Mouse (Mus musculus) ES-E14 (cell line): ENCODE data around the gene Cxadr. TPM values are rescaled to one million over a fixed set of nuclear protein-coding genes. Genes with fewer than 3 reads are reported as not detected.

Experiments used
- DNase-seq: peaks from one replicate; pipeline ENCODE4 v3.0.0-alpha.2; 2013; ENCODE audit warnings: low read depth, low spot score
- H3K27ac ChIP-seq: 2 replicates; pipeline ENCODE4 v1.5.1; 2012; ENCODE audit warnings: low read depth, mild to moderate bottlenecking, low read length, moderate library complexity, mixed read lengths; ENCODE audit not compliant: poor library complexity, insufficient read depth, severe bottlenecking
- H3K36me3 ChIP-seq: 2 replicates; pipeline ENCODE4 v1.6.1; 2012; ENCODE audit warnings: mild to moderate bottlenecking, low read length, moderate library complexity, mixed read lengths; ENCODE audit not compliant: control insufficient read depth, poor library complexity, insufficient read depth, severe bottlenecking
- H3K4me1 ChIP-seq, 2 experiments: fragments of 150-350 bp in 1 of 2; sonication (generic) in 1 of 2; 2 replicates each; pipeline ENCODE4 v1.6.1; 2012; ENCODE audit warnings: low read length in 2 of 2, mild to moderate bottlenecking in 1 of 2, mixed read lengths in 1 of 2; ENCODE audit not compliant: control insufficient read depth in 2 of 2, insufficient read depth in 2 of 2, poor library complexity in 1 of 2
- H3K4me3 ChIP-seq, 2 experiments: fragments of 150-350 bp in 1 of 2; sonication (generic) in 1 of 2; 2 replicates each; pipeline ENCODE4 v1.5.1; 2012; ENCODE audit warnings: low read length in 2 of 2, low read depth in 1 of 2, mild to moderate bottlenecking in 1 of 2, mixed read lengths in 1 of 2; ENCODE audit not compliant: insufficient read depth in 1 of 2, poor library complexity in 1 of 2, severe bottlenecking in 1 of 2
- H3K9ac ChIP-seq: 2 replicates; pipeline ENCODE4 v1.6.1; 2012; ENCODE audit warnings: low read depth, mild to moderate bottlenecking, low read length, mixed read lengths; ENCODE audit not compliant: poor library complexity, insufficient read depth, severe bottlenecking
- H3K9me3 ChIP-seq: fragments of 150-350 bp; sonication (generic); 2 replicates; pipeline ENCODE4 v1.6.1; 2012; ENCODE audit warnings: low read depth, mild to moderate bottlenecking, low read length; ENCODE audit not compliant: control insufficient read depth, insufficient read depth
- CHD2 ChIP-seq: IDR thresholded peaks from 2 replicates; pipeline ENCODE4 v1.6.1; 2014; ENCODE audit warnings: mild to moderate bottlenecking, low read depth, low read length, inconsistent platforms
- HCFC1 ChIP-seq: IDR thresholded peaks from 2 replicates; pipeline ENCODE4 v1.6.1; 2012; ENCODE audit warnings: low read length, inconsistent platforms, borderline replicate concordance; ENCODE audit not compliant: insufficient read depth
- MAFK ChIP-seq: IDR thresholded peaks from 2 replicates; pipeline ENCODE4 v1.6.1; 2014; ENCODE audit warnings: mild to moderate bottlenecking, low read depth, low read length, inconsistent platforms; ENCODE audit not compliant: insufficient read depth
- ZC3H11A ChIP-seq: IDR thresholded peaks from 2 replicates; pipeline ENCODE4 v1.6.1; 2012; ENCODE audit warnings: low read depth, mild to moderate bottlenecking, inconsistent platforms, low read length, borderline replicate concordance
- ZNF384 ChIP-seq: IDR thresholded peaks from 2 replicates; pipeline ENCODE4 v1.6.1; 2012; ENCODE audit warnings: low read depth, low read length, inconsistent platforms
- in situ Hi-C, 2 experiments: fragments of 600-800 bp; cut with MboI; formaldehyde crosslinking; loops; one replicate each; pipeline ENCODE4 v1.15.1; 2025; ENCODE audit warnings: low sequenced_read_pairs in 2 of 2, inconsistent platforms in 1 of 2; ENCODE audit not compliant: unreplicated experiment in 2 of 2
- total RNA-seq: library from RNA; depleted of rRNA; stranded (reverse); fragments of 300-350 nt; gene quantifications from 2 replicates; pipeline ENCODE4 v1.2.3, GENCODE M21; 2012

Cxadr gene
- total RNA-seq, 1 experiment = 31.0 TPM

DNA sequence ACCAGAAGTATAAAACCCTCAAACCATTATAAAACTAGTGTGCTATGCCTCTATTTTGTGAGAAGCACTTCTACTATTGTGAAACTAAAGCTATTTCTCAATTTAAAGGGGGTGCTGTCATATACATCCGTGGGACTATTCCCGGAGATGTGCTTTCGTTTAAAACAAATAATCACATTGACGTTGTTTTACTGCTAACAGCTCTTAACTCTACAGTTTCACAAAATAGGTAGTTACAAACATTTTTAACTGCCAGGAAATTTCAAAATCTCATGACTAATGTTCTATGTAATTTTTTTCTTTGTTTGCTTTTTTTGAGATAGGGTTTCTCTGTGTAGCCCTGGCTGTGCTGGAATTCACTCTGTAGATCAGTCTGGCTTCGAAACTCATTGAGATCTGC, 77.2 kb downstream of the Cxadr start:
- no peaks in the 10 kb centered on the region for H3K9me3 ChIP-seq
- H3K36me3 ChIP-seq = no peaks in the 10 kb centered on the region
- DNase-seq = no peak
- H3K4me1 ChIP-seq = peaks cover 3 to 5% of the 10 kb centered on the region in 2 experiments; a peak in 3 of 4 replicates
- H3K9ac ChIP-seq = no peak overlapping the region
- in situ Hi-C loops = no loop called here
- H3K27ac ChIP-seq = no peak overlapping the region
- TF ChIP-seq CHD2 (no peak), MAFK (no peak), ZC3H11A (no peak), ZNF384 (no peak), HCFC1 (no peak)
- H3K4me3 ChIP-seq = no peak overlapping the region

DNA sequence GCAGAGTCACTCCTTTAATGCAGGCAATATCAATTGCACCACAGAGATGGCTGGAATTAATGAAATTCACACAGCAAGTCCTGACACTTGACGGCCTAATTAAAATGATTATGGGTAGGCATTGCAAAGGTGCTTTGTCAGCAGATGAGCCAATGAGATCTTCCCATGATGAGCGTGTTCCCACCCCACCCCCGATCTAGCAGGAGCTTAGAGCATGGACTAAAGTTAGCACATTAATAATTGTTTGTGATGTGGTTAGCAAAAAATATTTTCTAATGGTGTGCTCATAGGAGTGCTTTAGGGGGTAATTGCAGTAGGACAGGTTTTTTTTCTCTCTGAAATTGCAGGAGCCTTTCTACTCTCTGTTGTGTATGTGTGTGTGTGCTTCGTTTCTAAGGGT, 87.8 kb downstream of the Cxadr start:
- Histone ChIP-seq H3K9me3 (no peaks in the 10 kb centered on the region), H3K36me3 (no peaks in the 10 kb centered on the region), H3K4me3 (no peak overlapping the region), H3K27ac (no peak overlapping the region), H3K9ac (no peak overlapping the region), H3K4me1 (no peaks in the 10 kb centered on the region)
- in situ Hi-C loops = no loop called here
- no peak for DNase-seq
- TF ChIP-seq CHD2 (no peak), ZC3H11A (no peak), HCFC1 (no peak), MAFK (no peak), ZNF384 (no peak)

- Histone ChIP-seq H3K4me1 (no peaks in the 10 kb centered on the region), H3K9ac (no peak overlapping the region), H3K4me3 (no peak overlapping the region), H3K27ac (no peak overlapping the region), H3K36me3 (no peaks in the 10 kb centered on the region), H3K9me3 (no peaks in the 10 kb centered on the region)
- DNase-seq = no peak
- no peak for TF ChIP-seq ZNF384
- in situ Hi-C loops = no loop called here
Measured at GRCm38 (mm10) chr16:78389986-78390385, 88.7 kb downstream of the Cxadr start.

- TF ChIP-seq ZC3H11A = no peak
- TF ChIP-seq CHD2 = no peak
- no peak for TF ChIP-seq MAFK
- no peak for TF ChIP-seq ZNF384
- in situ Hi-C loops = no loop called here
- no peaks in the 10 kb centered on the region for H3K9me3 ChIP-seq
- H3K9ac ChIP-seq = no peak overlapping the region
- no peak overlapping the region for H3K4me3 ChIP-seq
- H3K4me1 ChIP-seq = no peaks in the 10 kb centered on the region
- H3K36me3 ChIP-seq = no peaks in the 10 kb centered on the region
- no peak for DNase-seq
- H3K27ac ChIP-seq = no peak overlapping the region
Measured at GRCm38 (mm10) chr16:78391354-78391753, 90.1 kb downstream of the Cxadr start.

DNA sequence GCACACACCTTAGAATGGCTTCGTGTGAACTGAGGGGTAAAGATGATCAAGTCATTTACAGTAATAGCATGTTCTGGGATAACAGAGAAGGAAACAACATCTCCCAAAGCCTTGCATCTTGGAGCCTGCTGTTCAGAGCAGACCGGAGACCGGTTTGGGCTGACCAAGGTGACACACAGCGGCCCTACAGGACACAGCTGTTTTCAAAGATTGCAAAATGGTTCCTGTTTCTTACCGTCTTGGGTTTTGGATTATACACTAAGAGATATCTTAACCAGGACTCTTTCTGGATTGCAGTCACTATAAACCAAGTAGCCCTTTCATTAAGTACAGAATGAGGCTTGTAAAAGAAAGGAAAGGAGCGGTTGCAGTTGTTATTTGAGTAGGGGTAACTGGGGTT, 97.4 kb downstream of the Cxadr start:
- H3K9me3 ChIP-seq = no peaks in the 10 kb centered on the region
- DNase-seq = no peak
- no peak overlapping the region for H3K9ac ChIP-seq
- H3K4me1 ChIP-seq = no peaks in the 10 kb centered on the region
- in situ Hi-C loops = no loop called here
- H3K36me3 ChIP-seq = no peaks in the 10 kb centered on the region
- TF ChIP-seq CHD2 (no peak), ZC3H11A (no peak)
- no peak overlapping the region for H3K4me3 ChIP-seq
- no peak overlapping the region for H3K27ac ChIP-seq
